Mouse (Mus musculus): Measurements from ENCODE around the gene Gm5728. TPM values are rescaled to one million over a fixed set of nuclear protein-coding genes. Genes with fewer than 3 reads are reported as not detected.
"Not testable (repeated sequence)": the region's sequence is repeated elsewhere in the genome, so short reads cannot be mapped to it uniquely, and the experiment has no call there.

Gm5728 gene
- not detected for total RNA-seq (2021)
- long read RNA-seq: 0 reads

DNA sequence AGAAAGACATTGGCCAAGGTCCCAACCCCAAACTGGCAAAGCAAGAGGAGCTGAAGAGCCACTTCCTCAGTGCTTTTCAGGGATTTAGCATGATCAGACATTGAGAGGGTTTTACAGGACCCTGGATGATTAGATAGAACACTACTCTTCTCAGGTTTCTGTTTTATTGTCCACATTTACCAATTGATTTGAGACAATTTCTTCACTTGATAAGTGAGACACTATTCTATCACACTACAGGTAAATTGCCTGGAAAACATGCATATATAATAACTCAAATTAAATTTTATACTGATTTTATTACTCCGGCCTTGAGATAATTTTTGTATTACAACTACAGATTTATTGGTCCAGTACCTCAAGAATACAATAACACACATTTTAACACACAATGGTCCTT lies at the start of gene Gm5728:
Gene Gm5728 (minus strand): TSS at position 101 of the 400 bp plus-strand sequence.
- DNase-seq (ENCODE audit: low spot score in 2 of 2): not testable (repeated sequence)

DNA sequence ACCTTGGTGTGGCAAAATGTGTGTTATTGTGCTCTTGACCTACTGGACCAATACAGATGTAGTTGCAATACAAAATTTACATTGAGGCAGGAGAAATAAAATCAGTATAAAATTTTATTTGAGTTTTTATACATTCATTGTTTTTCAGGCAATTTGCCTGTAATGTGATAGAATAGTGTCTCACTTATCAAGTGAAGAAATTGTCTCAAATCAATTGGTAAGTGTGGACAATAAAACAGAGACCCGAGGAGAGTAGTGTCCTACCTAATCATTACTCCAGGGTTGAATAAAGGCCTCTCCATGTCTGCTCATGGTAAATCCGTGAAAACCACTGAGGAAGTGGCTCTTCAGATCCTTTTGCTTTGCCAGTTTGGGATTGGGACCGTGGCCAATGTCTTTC lies 42.4 kb upstream of the Gm5728 start, which contains the start of gene Vmn1r100:
Gene Vmn1r100 (plus strand): TSS at position 301 of the 400 bp plus-strand sequence.
- not testable (repeated sequence) for DNase-seq (ENCODE audit: low spot score in 2 of 2)

DNA sequence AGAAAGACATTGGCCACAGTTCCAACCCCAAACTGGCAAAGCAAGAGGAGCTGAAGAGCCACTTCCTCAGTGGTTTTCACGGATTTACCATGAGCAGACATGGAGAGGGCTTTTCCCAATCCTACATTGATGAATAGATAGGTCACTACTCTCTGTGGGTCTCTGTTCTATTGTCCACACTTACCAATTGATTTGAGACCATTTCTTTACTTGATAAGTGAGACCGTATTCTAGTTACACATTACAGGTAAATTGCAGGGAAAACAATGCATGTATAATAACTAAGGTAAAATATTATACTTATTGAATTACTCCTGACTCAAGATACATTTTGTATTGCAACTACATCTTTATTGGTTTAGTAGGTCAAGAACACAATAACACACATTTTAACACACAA lies 41.2 kb downstream of the Gm5728 start, which contains the start of gene Gm4133:
Gene Gm4133 (minus strand): TSS at position 101 of the 400 bp plus-strand sequence.
- not testable (repeated sequence) for DNase-seq (ENCODE audit: low spot score in 2 of 2)

Other genes starting within 250 kb of the Gm5728 start
- not detected for gene Vmn1r93, start 236.3 kb downstream of the Gm5728 start, total RNA-seq (2021)
- gene Vmn1r94, start 207.0 kb downstream of the Gm5728 start, total RNA-seq (2021): not detected
- gene Vmn1r95, start 181.7 kb downstream of the Gm5728 start, total RNA-seq (2021): not detected
- gene Gm6164, start 169.8 kb downstream of the Gm5728 start, total RNA-seq (2021): not detected
- not detected for gene Gm4498, start 141.6 kb downstream of the Gm5728 start, total RNA-seq (2021)
- gene Gm5890, start 112.6 kb downstream of the Gm5728 start, total RNA-seq (2021): not detected
- gene Gm4133, start 41.3 kb downstream of the Gm5728 start, total RNA-seq (2021): not detected
- gene Vmn1r100, start 42.5 kb upstream of the Gm5728 start, total RNA-seq (2021): not detected
- gene Vmn1r101, start 67.2 kb upstream of the Gm5728 start, total RNA-seq (2021): not detected
- not detected for gene Gm10670, start 99.5 kb upstream of the Gm5728 start, total RNA-seq (2021)
- gene Vmn1r103, start 135.1 kb upstream of the Gm5728 start, total RNA-seq (2021): not detected
- gene Vmn1r104, start 158.4 kb upstream of the Gm5728 start, total RNA-seq (2021): not detected
- not detected for gene Gm5726, start 170.3 kb upstream of the Gm5728 start, total RNA-seq (2021)
- not detected for gene Gm4141, start 200.8 kb upstream of the Gm5728 start, total RNA-seq (2021)
- not detected for gene Gm4513, start 223.6 kb upstream of the Gm5728 start, total RNA-seq (2021)

All from layer of hippocampus, adult 18-20 months (tissue).